Mouse (Mus musculus) embryonic facial prominence, embryonic 13.5 days (tissue): ENCODE results near the gene Mpzl1. TPM values are rescaled to one million over a fixed set of nuclear protein-coding genes. Genes with fewer than 3 reads are reported as not detected.

Experiments used
- ATAC-seq: fragments of 200-750 bp; cut with Nextera tagmentation; 2 replicates; pipeline ENCODE4 v1.8.0; 2017; ENCODE audit warnings: low read depth; ENCODE audit not compliant: insufficient number of reproducible peaks, insufficient read depth, low FRiP score, low TSS enrichment
- H3K27ac ChIP-seq: fragments of 300-500 bp; sonication (generic); 2 replicates; pipeline ENCODE4 v1.5.1; 2015; ENCODE audit warnings: moderate library complexity, mild to moderate bottlenecking, inconsistent platforms
- H3K27me3 ChIP-seq: fragments of 300-500 bp; sonication (generic); 2 replicates; pipeline ENCODE4 v1.6.1; 2015; ENCODE audit warnings: mild to moderate bottlenecking, inconsistent platforms
- H3K36me3 ChIP-seq: fragments of 300-500 bp; sonication (generic); 2 replicates; pipeline ENCODE4 v1.6.1; 2015; ENCODE audit warnings: mild to moderate bottlenecking, inconsistent platforms
- H3K4me1 ChIP-seq: fragments of 300-500 bp; sonication (generic); 2 replicates; pipeline ENCODE4 v1.6.1; 2015; ENCODE audit warnings: inconsistent platforms
- H3K4me2 ChIP-seq: fragments of 300-500 bp; sonication (generic); 2 replicates; pipeline ENCODE4 v1.6.1; 2015; ENCODE audit warnings: moderate library complexity, mild to moderate bottlenecking, inconsistent platforms
- H3K4me3 ChIP-seq: fragments of 300-500 bp; sonication (generic); 2 replicates; pipeline ENCODE4 v1.5.1; 2015; ENCODE audit warnings: mild to moderate bottlenecking, inconsistent platforms
- H3K9ac ChIP-seq: fragments of 300-500 bp; sonication (generic); 2 replicates; pipeline ENCODE4 v1.6.1; 2015; ENCODE audit warnings: mild to moderate bottlenecking, inconsistent platforms
- H3K9me3 ChIP-seq: fragments of 300-500 bp; sonication (generic); 2 replicates; pipeline ENCODE4 v1.6.1; 2016; ENCODE audit warnings: inconsistent platforms
- WGBS: fragments of 180-500 bp; shearing (Covaris S2); methylation state at CpG from one replicate; pipeline ENCODE4 v1.1.7; 2015; ENCODE audit warnings: mixed read lengths; 5-methylcytosine and 5-hydroxymethylcytosine counted together
- polyA plus RNA-seq: library from polyadenylated mRNA; unstranded; fragments of >200 nt; fragmentation: Nextera tagmentation; extraction: Ambion mirVana; gene quantifications from 2 replicates; pipeline ENCODE4 v1.2.1, GENCODE M21; 2015

The Mpzl1 gene
- polyA plus RNA-seq, 1 experiment from 2014 or later: 146 TPM

DNA sequence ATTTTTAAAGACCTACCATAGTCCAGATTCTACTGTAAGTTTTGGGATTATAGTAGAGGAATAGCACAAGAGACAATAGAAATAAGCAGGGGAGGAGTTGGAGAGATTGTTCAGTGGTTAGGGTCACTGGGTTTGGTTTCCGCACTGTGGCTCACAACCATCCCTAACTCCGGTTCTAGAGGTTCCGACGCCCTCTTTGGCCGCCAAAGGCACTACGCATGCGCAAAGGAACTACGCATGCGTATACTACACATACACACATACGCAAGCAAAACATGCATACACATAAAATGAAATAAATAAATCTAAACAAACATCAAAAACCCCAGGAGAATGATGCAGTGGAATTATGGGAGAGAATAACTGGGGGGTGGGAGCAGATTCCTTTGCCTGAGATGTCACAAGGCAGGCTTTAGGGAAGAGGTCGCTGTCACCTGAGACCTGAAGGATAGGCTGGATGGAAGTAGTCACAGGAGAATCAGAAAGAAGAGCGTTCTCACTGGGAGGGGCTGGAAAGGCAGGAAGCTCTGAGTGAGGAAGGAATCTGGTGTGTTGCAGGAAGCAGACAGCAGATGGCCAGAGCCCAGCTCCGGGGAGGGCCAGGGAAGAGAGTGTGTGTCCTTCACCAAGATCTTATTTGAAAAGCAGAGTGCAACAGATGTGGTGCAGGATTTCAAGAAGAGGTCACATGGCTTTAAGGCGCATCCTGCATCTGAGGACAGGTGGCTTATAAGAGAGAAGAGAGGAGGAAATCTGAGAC, 19.0 kb upstream of the Mpzl1 start:
- WGBS: 83% methylated on average over 14 of the region's 14 CpGs

DNA sequence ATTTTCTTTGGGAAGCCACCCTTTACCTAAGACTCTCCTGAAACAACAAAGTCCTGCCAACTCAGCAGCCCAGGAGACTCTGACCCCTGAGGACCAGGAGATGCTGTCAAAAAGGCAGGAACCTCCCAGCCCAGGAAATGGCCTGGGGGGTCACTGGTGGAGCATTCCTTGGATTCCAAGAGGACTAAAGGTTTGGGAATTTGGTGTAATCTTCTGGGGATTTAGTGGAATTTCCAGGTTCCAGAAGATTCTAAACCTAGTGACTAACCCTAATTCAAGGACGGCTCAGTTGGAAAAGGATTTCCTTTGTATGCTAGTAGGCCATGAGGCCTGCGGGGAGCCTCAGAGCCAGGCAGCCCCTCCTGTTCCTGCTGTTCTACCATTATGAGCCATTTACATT, 18.2 kb upstream of the Mpzl1 start:
- Histone ChIP-seq H3K9me3 (no peaks in the 10 kb centered on the region), H3K27ac (no peak overlapping the region), H3K4me2 (no peak overlapping the region), H3K27me3 (no peaks in the 10 kb centered on the region), H3K4me1 (no peaks in the 10 kb centered on the region), H3K36me3 (peaks cover 4% of the 10 kb centered on the region), H3K9ac (no peak overlapping the region), H3K4me3 (no peak overlapping the region)
- 73% methylated on average over 2 of the region's 2 CpGs for WGBS
- no peak for ATAC-seq

More for the DNA sequence above, 19.0 kb upstream of the Mpzl1 start:
- Histone ChIP-seq H3K27me3 (no peaks in the 10 kb centered on the region), H3K9me3 (no peaks in the 10 kb centered on the region), H3K36me3 (peaks cover 11% of the 10 kb centered on the region), H3K4me2 (no peak overlapping the region), H3K27ac (no peak overlapping the region), H3K9ac (no peak overlapping the region), H3K4me3 (no peak overlapping the region), H3K4me1 (no peaks in the 10 kb centered on the region)
- ATAC-seq: no peak

DNA sequence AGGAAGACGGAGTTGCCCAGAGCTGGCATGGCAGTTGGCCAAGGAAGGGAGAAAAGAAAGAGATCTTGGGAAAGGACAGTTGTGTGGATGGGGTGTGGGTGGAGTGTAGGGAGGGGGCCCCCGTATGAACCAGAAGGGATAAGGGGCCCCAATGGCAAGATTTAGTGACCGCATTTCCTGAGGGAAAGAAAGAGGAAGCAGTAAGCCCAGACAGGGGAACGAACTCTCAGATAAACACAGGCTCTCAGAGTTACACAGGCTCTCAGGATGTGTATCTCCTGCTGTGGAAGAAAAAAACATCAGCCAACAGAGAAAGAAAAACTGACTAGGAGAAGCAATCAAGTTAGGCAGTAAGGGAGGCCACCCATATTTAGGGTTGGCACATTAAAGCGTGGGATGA, 16.8 kb upstream of the Mpzl1 start:
- Histone ChIP-seq H3K36me3 (no peaks in the 10 kb centered on the region; the same call in 1 of the 2 replicates), H3K4me2 (no peak overlapping the region), H3K4me1 (no peaks in the 10 kb centered on the region), H3K27me3 (no peaks in the 10 kb centered on the region), H3K4me3 (no peak overlapping the region), H3K27ac (no peak overlapping the region), H3K9ac (no peak overlapping the region), H3K9me3 (no peaks in the 10 kb centered on the region)
- ATAC-seq: no peak
- 65% methylated on average over 5 of the region's 5 CpGs for WGBS

DNA sequence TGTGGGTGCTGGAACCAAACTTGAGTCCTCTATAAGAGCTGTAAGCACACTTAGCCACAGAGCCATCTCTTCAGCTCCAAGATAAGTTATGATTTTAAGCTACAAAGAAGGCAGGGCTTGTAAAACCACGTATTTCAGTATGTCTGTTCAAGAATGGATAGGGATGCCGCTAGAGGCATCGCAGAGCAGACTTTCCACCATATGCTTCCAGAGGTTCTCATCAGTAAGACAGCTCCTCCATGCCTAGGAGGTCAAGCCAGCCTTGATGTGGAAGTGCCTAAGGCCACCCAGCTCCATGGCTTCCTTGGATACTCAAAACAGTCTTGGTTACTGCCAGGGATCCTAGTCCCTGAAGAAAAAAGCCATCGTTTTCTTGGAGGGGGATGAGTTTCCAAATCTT, 10.8 kb upstream of the Mpzl1 start:
- H3K9me3 ChIP-seq: no peaks in the 10 kb centered on the region
- no peaks in the 10 kb centered on the region for H3K4me1 ChIP-seq
- no peak for ATAC-seq
- no peak overlapping the region for H3K9ac ChIP-seq
- no peak overlapping the region for H3K4me2 ChIP-seq
- H3K4me3 ChIP-seq: no peak overlapping the region
- no peaks in the 10 kb centered on the region for H3K36me3 ChIP-seq
- WGBS: 77% methylated on average over 4 of the region's 4 CpGs
- H3K27ac ChIP-seq: no peak overlapping the region
- H3K27me3 ChIP-seq: no peaks in the 10 kb centered on the region

DNA sequence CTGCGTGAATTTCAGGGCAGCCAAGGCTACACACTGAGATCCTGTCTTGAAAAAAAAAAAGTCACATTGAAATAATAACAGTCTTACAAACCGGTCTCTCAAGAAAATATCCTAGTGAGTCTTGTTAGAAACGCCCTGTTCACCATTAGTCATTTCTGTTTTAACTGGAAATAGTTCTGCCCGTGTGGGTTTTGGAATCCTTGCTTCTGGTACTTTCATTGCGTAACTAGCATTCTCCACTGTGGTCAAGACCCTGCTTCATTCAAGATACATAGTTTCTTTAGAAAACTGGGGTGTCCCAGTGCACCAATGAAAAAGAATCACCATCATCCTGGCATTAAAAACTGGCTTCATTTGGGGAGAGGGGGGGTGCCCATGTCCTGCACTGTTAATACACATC, 9.4 kb upstream of the Mpzl1 start:
- no peak overlapping the region for H3K4me2 ChIP-seq
- no peak overlapping the region; the same call in 1 of the 2 replicates for H3K4me3 ChIP-seq
- WGBS: 57% methylated on average over 5 of the region's 5 CpGs

DNA sequence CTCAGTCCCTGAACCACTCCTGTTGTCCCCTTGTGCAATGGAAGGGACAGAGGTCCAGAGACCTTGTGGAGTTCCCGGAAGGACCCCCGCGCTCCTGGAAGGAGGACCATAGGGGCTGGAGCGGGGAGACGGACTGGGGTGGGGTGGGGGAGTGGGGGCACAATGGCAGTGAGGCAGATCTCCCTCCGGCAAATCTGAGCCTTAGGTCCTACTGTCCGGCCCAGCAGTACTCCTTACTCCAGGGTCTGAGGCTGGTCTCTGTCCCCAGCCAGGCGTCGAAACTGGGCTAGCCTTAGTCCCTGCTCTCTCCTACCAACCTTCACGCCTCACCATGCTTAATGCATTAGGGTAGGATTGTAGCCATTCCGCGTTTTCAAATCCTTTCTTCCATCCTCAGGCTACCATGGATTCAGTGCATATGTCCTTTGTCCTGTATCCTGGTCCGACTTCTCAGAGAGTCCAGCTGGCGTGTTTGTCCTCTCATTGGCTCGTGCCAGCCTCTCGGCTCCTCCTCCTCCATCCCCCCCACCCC, 8.5 kb upstream of the Mpzl1 start:
- WGBS: 0% methylated on average over 16 of the region's 16 CpGs
- Histone ChIP-seq H3K27ac (peak overlapping the region; percentile 95), H3K9ac (peak overlapping the region; percentile 92), H3K27me3 (no peaks in the 10 kb centered on the region), H3K4me3 (peak overlapping the region; percentile 73), H3K9me3 (no peaks in the 10 kb centered on the region), H3K4me1 (no peaks in the 10 kb centered on the region), H3K4me2 (peak overlapping the region; percentile 67), H3K36me3 (no peaks in the 10 kb centered on the region)
- ATAC-seq: peak; percentile 40; the same call in 1 of the 2 replicates

More for the DNA sequence above, 9.4 kb upstream of the Mpzl1 start:
- Histone ChIP-seq H3K4me1 (no peaks in the 10 kb centered on the region), H3K9ac (no peak overlapping the region), H3K27me3 (no peaks in the 10 kb centered on the region), H3K36me3 (no peaks in the 10 kb centered on the region), H3K27ac (no peak overlapping the region), H3K9me3 (no peaks in the 10 kb centered on the region)
- no peak for ATAC-seq

DNA sequence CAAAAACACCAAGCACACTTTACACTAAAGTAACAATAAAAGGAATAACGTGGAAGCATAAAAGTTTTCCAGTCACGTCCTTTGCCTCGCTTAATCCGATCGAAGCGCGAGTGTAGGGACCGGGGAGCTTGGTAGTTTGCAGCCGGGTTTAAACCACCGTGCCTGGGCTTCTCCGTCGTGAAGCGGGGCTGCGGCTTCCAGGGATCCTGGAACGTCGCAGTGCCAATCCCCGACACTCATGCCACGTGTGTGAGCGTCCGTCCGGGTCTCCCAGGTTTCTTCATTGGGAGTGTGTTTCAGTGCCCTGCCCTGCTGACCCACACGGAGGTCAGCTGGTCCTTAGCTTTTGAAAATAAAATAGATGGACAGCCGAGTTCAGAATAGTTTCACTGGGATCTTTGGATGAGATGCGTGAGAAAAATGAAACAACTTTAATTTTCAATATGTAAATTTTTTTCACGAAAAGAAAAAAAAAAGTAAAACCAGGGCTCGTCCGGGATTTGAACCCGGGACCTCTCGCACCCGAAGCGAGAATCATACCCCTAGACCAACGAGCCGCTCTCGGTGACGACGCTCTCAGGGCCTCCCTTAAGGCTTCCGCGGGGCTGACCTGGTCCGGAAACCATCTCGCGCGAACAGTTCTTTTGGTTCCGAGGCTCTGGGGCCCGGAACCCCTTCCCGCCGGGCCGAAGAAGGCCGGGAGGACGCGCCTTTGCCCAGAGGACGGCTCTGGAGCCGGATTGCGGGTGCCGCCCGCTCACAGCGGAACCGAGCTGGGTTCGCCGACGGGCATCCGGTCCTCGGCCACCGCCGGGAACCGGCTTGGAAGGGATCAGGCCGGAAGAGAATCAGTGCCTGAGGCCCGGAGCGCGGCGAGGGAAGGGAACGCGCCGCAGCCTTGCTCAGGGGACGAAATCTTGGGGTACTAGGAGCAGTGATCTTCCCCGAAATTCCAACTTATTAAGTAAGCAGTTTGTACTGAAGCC, 7.7 kb upstream of the Mpzl1 start:
- H3K27me3 ChIP-seq: no peaks in the 10 kb centered on the region
- ATAC-seq: peak; percentile 81
- H3K9me3 ChIP-seq: no peaks in the 10 kb centered on the region
- WGBS: under 1% methylated on average over 75 of the region's 75 CpGs
- peak overlapping the region; percentile 67 for H3K4me2 ChIP-seq
- H3K36me3 ChIP-seq: no peaks in the 10 kb centered on the region
- H3K27ac ChIP-seq: peak overlapping the region; percentile 95
- H3K4me3 ChIP-seq: peak overlapping the region; percentile 73
- H3K9ac ChIP-seq: peak overlapping the region; percentile 92
- H3K4me1 ChIP-seq: no peaks in the 10 kb centered on the region

DNA sequence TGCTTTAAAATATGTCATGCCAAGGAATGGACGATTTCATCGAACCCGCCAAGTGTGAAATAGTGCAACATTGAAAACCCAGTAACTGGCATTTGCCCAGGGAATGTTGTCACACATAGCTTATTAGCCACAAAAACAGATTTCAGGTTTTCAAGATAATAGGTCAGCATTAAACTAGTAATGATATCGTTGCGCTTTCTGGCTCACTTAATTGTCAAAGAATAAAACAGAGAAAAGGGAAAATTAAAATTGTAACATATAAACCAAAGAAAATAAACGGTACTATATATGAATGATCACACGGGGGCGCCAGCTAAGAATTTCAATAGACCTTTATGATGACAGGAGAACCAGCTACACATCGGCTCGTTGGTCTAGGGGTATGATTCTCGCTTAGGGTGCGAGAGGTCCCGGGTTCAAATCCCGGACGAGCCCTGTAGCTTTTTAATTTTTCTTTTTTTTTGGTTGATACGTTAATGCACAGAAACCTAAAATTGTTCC, 7.0 kb upstream of the Mpzl1 start:
- H3K4me2 ChIP-seq: peak overlapping the region; percentile 67

DNA sequence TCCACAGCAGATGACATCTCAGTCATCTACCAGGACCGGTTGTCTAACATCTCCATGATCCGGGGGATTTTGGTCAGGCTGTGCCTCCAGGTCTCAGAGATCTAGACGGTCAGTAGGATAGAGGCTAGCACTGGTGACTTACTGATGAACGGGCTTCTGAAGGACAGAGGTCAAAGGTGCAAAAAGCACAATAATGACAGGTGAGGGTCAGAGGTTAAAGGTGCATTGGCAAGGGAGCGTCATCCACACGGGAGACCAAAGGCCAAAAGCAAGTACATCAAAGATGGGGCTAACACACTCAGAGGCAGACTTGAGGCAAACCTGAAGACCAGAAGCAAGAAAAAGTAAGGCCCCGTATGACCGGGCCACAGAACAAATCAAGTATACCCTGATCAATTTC, 2.0 kb upstream of the Mpzl1 start:
- 69% methylated on average over 8 of the region's 8 CpGs for WGBS
- no peaks in the 10 kb centered on the region for H3K36me3 ChIP-seq
- H3K4me2 ChIP-seq: no peak overlapping the region
- no peaks in the 10 kb centered on the region for H3K9me3 ChIP-seq
- H3K9ac ChIP-seq: no peak overlapping the region
- H3K4me1 ChIP-seq: peaks cover 26% of the 10 kb centered on the region
- no peak overlapping the region for H3K4me3 ChIP-seq
- no peak for ATAC-seq
- no peak overlapping the region for H3K27ac ChIP-seq
- no peaks in the 10 kb centered on the region for H3K27me3 ChIP-seq

More for the DNA sequence above, 7.0 kb upstream of the Mpzl1 start:
- no peaks in the 10 kb centered on the region for H3K4me1 ChIP-seq
- H3K9ac ChIP-seq: peak overlapping the region; percentile 76
- ATAC-seq: no peak; the same call in 1 of the 2 replicates
- 5% methylated on average over 16 of the region's 16 CpGs for WGBS
- H3K9me3 ChIP-seq: no peaks in the 10 kb centered on the region
- H3K27ac ChIP-seq: peak overlapping the region; percentile 82; the same call in 1 of the 2 replicates
- no peaks in the 10 kb centered on the region for H3K27me3 ChIP-seq
- no peaks in the 10 kb centered on the region for H3K36me3 ChIP-seq
- H3K4me3 ChIP-seq: peak overlapping the region; percentile 73

DNA sequence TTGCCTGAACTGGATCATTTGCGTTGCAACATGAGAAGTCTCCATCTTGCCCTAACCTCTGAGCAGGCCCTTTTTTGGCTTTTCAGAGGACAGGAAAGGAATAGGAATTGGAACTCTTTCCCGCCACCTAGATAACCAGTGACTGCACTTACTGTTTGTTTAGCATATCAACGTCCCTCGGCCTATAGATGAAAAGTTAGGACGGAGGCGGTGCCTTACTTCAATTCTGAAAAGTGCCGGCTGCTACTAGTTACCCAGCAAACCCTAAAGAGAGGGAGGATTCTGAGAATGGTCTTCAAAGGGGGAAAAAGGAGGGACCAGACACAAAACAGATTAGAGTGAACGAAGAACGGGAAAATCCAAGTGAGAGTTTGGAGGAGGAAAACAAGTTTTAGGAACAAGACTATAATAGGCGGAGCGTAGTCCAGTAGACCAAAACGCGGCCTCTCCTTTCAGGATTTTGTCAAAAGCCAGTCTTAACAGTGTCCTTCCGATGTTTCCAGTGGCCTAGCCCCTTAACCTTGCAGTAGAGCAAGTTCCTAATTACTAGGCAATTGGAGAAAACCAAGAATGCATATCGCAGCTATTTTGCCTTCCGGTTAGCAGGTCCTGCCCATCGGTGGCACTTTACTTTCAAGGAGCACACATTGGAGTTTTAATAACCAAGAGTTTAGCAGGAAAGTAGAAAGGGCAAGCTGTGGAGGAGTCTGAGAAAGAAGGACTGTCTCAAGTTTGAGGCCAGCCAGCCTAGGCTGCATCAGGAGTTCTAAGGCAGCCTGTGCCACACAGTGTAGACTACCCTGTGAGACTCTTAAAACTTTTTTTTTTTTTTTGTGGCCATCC, 938 bp upstream of the Mpzl1 start:
- Histone ChIP-seq H3K36me3 (no peaks in the 10 kb centered on the region), H3K27ac (peak overlapping the region; percentile 97), H3K9me3 (no peaks in the 10 kb centered on the region), H3K4me2 (peak overlapping the region; percentile 66), H3K9ac (peak overlapping the region; percentile 71), H3K4me3 (peak overlapping the region; percentile 72), H3K27me3 (no peaks in the 10 kb centered on the region), H3K4me1 (peaks cover 33% of the 10 kb centered on the region)
- ATAC-seq: no peak
- WGBS: 22% methylated on average over 17 of the region's 17 CpGs
